Mouse (Mus musculus): ENCODE results near the gene Sdr16c6. TPM values are rescaled to one million over a fixed set of nuclear protein-coding genes. Genes with fewer than 3 reads are reported as not detected.

Sdr16c6 gene
- polyA plus RNA-seq (2015; fragmentation: Nextera tagmentation; extraction: Ambion mirVana) = 0.08 TPM in 1 of 2 replicates, not detected in the other

GRCm38 (mm10) chr4:4077372-4077771, at the start of gene Sdr16c6:
TSS of gene Sdr16c6 (minus strand) at chr4:4077522.
- Histone ChIP-seq H3K9me3 (no peaks in the 10 kb centered on the region), H3K9ac (no peak within 1 kb of the TSS), H3K4me1 (replicated peaks) (no peaks in the 10 kb centered on the region), H3K36me3 (no peaks in the 10 kb centered on the region), H3K4me2 (no peak within 1 kb of the TSS), H3K27ac (replicated peaks) (no peak within 1 kb of the TSS), H3K4me3 (no peak within 1 kb of the TSS), H3K27me3 (no peaks in the 10 kb centered on the region)
- WGBS = 94% methylated on average over 3 of the region's 3 CpGs
- no peak for ATAC-seq (ENCODE audit: low FRiP score, low read depth)

DNA sequence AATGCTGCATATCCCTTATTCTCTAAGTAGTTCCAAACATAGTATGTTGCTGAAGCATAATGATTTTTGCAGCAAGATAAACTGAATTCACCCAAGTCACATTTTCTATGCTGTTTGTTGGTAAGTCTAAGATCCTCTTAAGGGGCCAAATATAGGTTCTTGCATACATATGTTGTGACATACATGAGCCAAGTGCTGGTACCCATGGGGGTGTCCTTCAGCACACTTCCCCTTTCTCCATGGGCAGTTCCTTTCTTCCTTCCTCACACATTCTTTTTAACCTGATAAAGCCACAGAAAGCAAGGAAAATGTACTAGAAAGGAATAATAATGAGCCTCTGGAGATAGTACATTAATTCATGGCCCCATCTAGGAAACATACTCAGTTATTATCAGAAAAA, 2.9 kb upstream of the Sdr16c6 start:
- Histone ChIP-seq H3K36me3 (no peaks in the 10 kb centered on the region), H3K9me3 (no peaks in the 10 kb centered on the region), H3K9ac (no peak overlapping the region), H3K27ac (replicated peaks) (no peak overlapping the region), H3K4me1 (replicated peaks) (no peaks in the 10 kb centered on the region), H3K4me2 (no peak overlapping the region), H3K27me3 (no peaks in the 10 kb centered on the region), H3K4me3 (no peak overlapping the region)
- ATAC-seq (ENCODE audit: low FRiP score, low read depth) = no peak

DNA sequence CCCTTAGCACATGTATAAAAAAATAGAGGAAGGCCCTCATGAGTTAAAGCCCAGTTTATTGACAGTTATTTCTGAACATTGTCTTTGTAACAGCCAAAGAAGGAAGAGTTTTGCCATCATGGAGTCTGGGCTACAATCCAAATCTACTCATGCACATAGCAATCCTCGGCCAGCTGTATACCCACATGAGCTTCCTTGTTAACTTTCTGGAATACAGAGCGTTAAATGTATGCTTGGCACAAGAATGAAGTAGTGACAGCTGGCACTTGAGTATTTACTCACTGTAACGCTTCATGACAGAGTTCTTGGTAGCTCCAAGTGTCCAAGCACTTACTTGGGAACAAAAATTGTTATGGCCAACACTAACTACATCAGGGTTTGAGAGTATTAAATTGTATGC, 1.8 kb upstream of the Sdr16c6 start:
- peak; percentile 63; the same call in 1 of the 2 replicates for ATAC-seq (ENCODE audit: low FRiP score, low read depth)
- Histone ChIP-seq H3K27me3 (no peaks in the 10 kb centered on the region), H3K9ac (no peak overlapping the region), H3K4me2 (no peak overlapping the region), H3K9me3 (no peaks in the 10 kb centered on the region), H3K27ac (replicated peaks) (no peak overlapping the region), H3K4me1 (replicated peaks) (no peaks in the 10 kb centered on the region), H3K36me3 (no peaks in the 10 kb centered on the region), H3K4me3 (no peak overlapping the region)
- 76% methylated on average over 3 of the region's 3 CpGs for WGBS

DNA sequence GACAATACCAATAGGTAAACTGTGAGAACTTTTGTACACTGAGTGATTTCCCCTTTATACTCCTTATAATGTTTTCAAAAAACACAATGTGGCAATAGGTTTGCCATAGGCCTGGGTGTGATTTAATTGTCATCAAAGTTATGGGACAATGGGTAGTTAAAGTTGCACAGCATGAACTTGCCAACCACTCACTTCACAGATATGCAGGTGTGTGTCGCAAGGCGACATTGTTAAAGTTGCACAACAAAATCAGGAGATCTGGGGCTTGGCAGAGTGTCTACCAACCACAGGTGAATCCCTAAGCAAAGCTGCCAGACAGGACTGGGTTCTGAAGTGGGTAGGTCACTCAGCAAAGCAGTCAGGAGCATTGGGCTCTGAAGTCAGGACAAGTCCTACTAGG, 1.3 kb downstream of the Sdr16c6 start:
- H3K4me3 ChIP-seq = no peak overlapping the region
- no peaks in the 10 kb centered on the region for H3K9me3 ChIP-seq
- no peaks in the 10 kb centered on the region for H3K36me3 ChIP-seq
- H3K4me2 ChIP-seq = no peak overlapping the region
- ATAC-seq (ENCODE audit: low FRiP score, low read depth) = no peak
- 98% methylated on average over 2 of the region's 2 CpGs for WGBS
- H3K9ac ChIP-seq = no peak overlapping the region
- no peak overlapping the region for H3K27ac ChIP-seq (replicated peaks)
- no peaks in the 10 kb centered on the region for H3K4me1 ChIP-seq (replicated peaks)
- no peaks in the 10 kb centered on the region for H3K27me3 ChIP-seq

Other genes starting within 250 kb of the Sdr16c6 start
- 489 and 583 TPM in 2 replicates for gene Gm11808, start 103.9 kb downstream of the Sdr16c6 start, polyA plus RNA-seq (2015; fragmentation: Nextera tagmentation; extraction: Ambion mirVana)